In the genomic region with DNA sequence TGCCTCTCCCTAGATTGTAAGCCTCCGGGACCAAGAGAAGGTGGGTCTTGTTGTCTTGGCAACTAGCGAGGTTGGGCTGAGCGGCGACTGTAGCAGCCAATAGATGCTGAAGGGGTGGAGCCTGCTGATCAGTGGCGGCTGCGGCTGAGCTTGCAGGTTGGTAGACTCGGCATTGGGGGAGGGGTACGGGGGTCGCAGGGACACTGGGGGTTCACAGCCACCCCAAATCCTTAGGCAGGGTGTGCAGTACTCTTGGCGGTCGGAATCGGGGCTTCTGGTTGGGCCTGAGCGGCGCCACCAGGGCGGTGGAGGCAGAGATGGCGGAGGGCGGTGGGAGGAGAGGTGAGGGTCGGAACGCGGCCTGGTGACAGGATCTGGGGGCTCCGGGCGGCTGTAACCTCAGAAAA, we compare ENCODE assay signal across 8 mouse cellular contexts. TPM values are rescaled to one million over a fixed set of nuclear protein-coding genes. Genes with fewer than 3 reads are reported as not detected.
DNase-seq lines count a peak whose midpoint lies in the region; ATAC-seq and TF ChIP-seq lines count a peak whose summit lies in the region.

No protein-coding gene starts in this region.

- H3K4me3 ChIP-seq in hindbrain, embryonic 13.5 days = peak overlapping the region; percentile 84

- POLR2A ChIA-PET in Patski (lab: Charles Lee) = interaction anchor here (1.0 kb wide), 1 partner anchor 18 kb away, joined by 3 read pairs; no protein-coding TSS in a partner anchor

- H3K27me3 ChIP-seq in Patski = no peaks in the 10 kb centered on the region
- H3K27me3 ChIP-seq in hindbrain, embryonic 13.5 days = no peaks in the 10 kb centered on the region

- DNase-seq in Patski (ENCODE audit: low read depth, low spot score) = peak; percentile 72
- peak; percentile 95 to 97 for DNase-seq in cerebellum, postnatal 14 days
- DNase-seq in frontal cortex, postnatal 14 days (ENCODE audit: low spot score in 2 of 2) = peak; percentile 90 to 91
- peak; percentile 69 to 81 for DNase-seq in layer of hippocampus, postnatal 25 days (ENCODE audit: extremely low spot score in 1 of 2, low spot score in 1 of 2)
- DNase-seq in lung, postnatal 25 days (ENCODE audit: low spot score) = peak; percentile 94
- peak; percentile 96 for DNase-seq in retina, embryonic 14.5 days (ENCODE audit: low spot score)
- DNase-seq in thymus, postnatal 4 days = peak; percentile 90

- peak overlapping the region; percentile 90 for H3K9ac ChIP-seq in hindbrain, embryonic 13.5 days

- peak; percentile 98 for ATAC-seq in Patski
- peak; percentile 99 for ATAC-seq in hindbrain, embryonic 13.5 days (ENCODE audit: low FRiP score)

- in situ Hi-C loops in Patski (cut with MboI; ENCODE audit: low pct_unique_long_range_greater_than_20kb) = no loop called here

- H3K9me3 ChIP-seq in hindbrain, embryonic 13.5 days = no peaks in the 10 kb centered on the region

- peaks cover 25% of the 10 kb centered on the region for H3K36me3 ChIP-seq in hindbrain, embryonic 13.5 days

- peak overlapping the region; percentile 95 for H3K4me2 ChIP-seq in hindbrain, embryonic 13.5 days

- WGBS in hindbrain, embryonic 13.5 days = under 1% methylated on average over 22 of the region's 22 CpGs

- peak overlapping the region; percentile 85 for H3K27ac ChIP-seq in hindbrain, embryonic 13.5 days

- CTCF ChIA-PET in Patski (lab: Charles Lee) = interaction anchor here (1.2 to 1.6 kb wide), 3 partner anchors 28 to 72 kb away, joined by 3 to 4 read pairs (median 4); no protein-coding TSS in a partner anchor

- H3K4me1 ChIP-seq in hindbrain, embryonic 13.5 days (replicated peaks) = peaks cover 18% of the 10 kb centered on the region

- TF ChIP-seq CTCF in Patski (IDR thresholded peaks at IDR 0.05) = no peak

RNA-seq across cellular contexts. Expression of a gene that starts 10.0 kb away (rescaled TPM):
- polyA plus RNA-seq in Patski (2021) = 122 TPM
- polyA plus RNA-seq in hindbrain, embryonic 13.5 days (2015; fragmentation: Nextera tagmentation; extraction: Ambion mirVana) = 149 and 153 TPM in 2 replicates
- total RNA-seq in layer of hippocampus, postnatal 25 days (2021) = 10 to 100 TPM; 66.8 to 80.8 TPM

RNA-seq across cellular contexts. Expression of a gene that starts 11.8 kb away (rescaled TPM):
- not detected for polyA plus RNA-seq in Patski (2021)
- not detected in 2 replicates for polyA plus RNA-seq in hindbrain, embryonic 13.5 days (2015; fragmentation: Nextera tagmentation; extraction: Ambion mirVana)
- under 1 TPM; 0.23 to 0.25 TPM for total RNA-seq in layer of hippocampus, postnatal 25 days (2021)

RNA-seq across cellular contexts. Expression of a gene that starts 32.7 kb away (rescaled TPM):
- polyA plus RNA-seq in Patski (2021) = not detected
- not detected in 2 replicates for polyA plus RNA-seq in hindbrain, embryonic 13.5 days (2015; fragmentation: Nextera tagmentation; extraction: Ambion mirVana)
- total RNA-seq in layer of hippocampus, postnatal 25 days (2021) = not detected

RNA-seq across cellular contexts. Expression of a gene that starts 34.6 kb away (rescaled TPM):
- polyA plus RNA-seq in Patski (2021) = not detected
- polyA plus RNA-seq in hindbrain, embryonic 13.5 days (2015; fragmentation: Nextera tagmentation; extraction: Ambion mirVana) = 0.10 and 0.29 TPM in 2 replicates
- under 1 TPM; 0.44 to 0.45 TPM for total RNA-seq in layer of hippocampus, postnatal 25 days (2021)

Comparison
In these comparisons a context has a peak if more than half of its experiments do, and no peak if none do; other contexts are left out.
1. Peak in every context shown above with its lines: DNase-seq, ATAC-seq, H3K4me3 ChIP-seq and H3K27ac ChIP-seq.